Mouse (Mus musculus) cortical plate, adult 2 months (tissue): ENCODE measurements around the gene Pop4.

Experiments
- CTCF ChIP-seq: fragments of 200-500 bp; IDR thresholded peaks from 2 replicates; pipeline ENCODE4 v1.5.1; 2011; ENCODE audit warnings: mild to moderate bottlenecking, control low read depth, low read length; ENCODE audit not compliant: insufficient read depth; ENCODE audit errors: extremely low read depth
- POLR2A ChIP-seq: fragments of 200-500 bp; IDR thresholded peaks from 2 replicates; pipeline ENCODE4 v1.6.1; 2011; ENCODE audit warnings: mild to moderate bottlenecking, low read length, control low read depth; ENCODE audit not compliant: insufficient read depth; ENCODE audit errors: extremely low read depth

- TF ChIP-seq CTCF (no peak), POLR2A (no peak)
Observed at GRCm38 (mm10) chr7:38214473-38215214, 56.6 kb downstream of the Pop4 start.
